Mouse (Mus musculus) embryonic facial prominence, embryonic 12.5 days (tissue): ENCODE measurements around the gene Cideb. TPM values are rescaled to one million over a fixed set of nuclear protein-coding genes. Genes with fewer than 3 reads are reported as not detected.
A peak's percentile ranks its signal among the peaks of the same experiment; 100 is the strongest.

Experiments
- ATAC-seq: fragments of 200-750 bp; cut with Nextera tagmentation; 2 replicates; pipeline ENCODE4 v1.8.0; 2017; ENCODE audit not compliant: insufficient number of reproducible peaks, insufficient read depth, low FRiP score, low TSS enrichment
- H3K27ac ChIP-seq: fragments of 300-500 bp; sonication (generic); 2 replicates; pipeline ENCODE4 v1.5.1; 2016; ENCODE audit warnings: mild to moderate bottlenecking
- H3K27me3 ChIP-seq: fragments of 300-500 bp; sonication (generic); 2 replicates; pipeline ENCODE4 v1.6.1; 2016; ENCODE audit warnings: mild to moderate bottlenecking, moderate library complexity
- H3K36me3 ChIP-seq: fragments of 300-500 bp; sonication (generic); 2 replicates; pipeline ENCODE4 v1.6.1; 2016; ENCODE audit warnings: mild to moderate bottlenecking
- H3K4me1 ChIP-seq: fragments of 300-500 bp; sonication (generic); 2 replicates; pipeline ENCODE4 v1.6.1; 2016
- H3K4me2 ChIP-seq: fragments of 300-500 bp; sonication (generic); replicated peaks from 2 replicates; pipeline ENCODE4 v1.6.1; 2016; ENCODE audit warnings: mild to moderate bottlenecking, moderate library complexity
- H3K4me3 ChIP-seq: fragments of 300-500 bp; sonication (generic); 2 replicates; pipeline ENCODE4 v1.5.1; 2016; ENCODE audit warnings: mild to moderate bottlenecking
- H3K9ac ChIP-seq: fragments of 300-500 bp; sonication (generic); 2 replicates; pipeline ENCODE4 v1.6.1; 2016; ENCODE audit warnings: mild to moderate bottlenecking, moderate library complexity
- H3K9me3 ChIP-seq: fragments of 300-500 bp; sonication (generic); 2 replicates; pipeline ENCODE4 v1.6.1; 2016; ENCODE audit warnings: mild to moderate bottlenecking, moderate library complexity
- WGBS: fragments of 180-500 bp; shearing (Covaris S2); methylation state at CpG from one replicate; pipeline ENCODE4 v1.1.7; 2016; 5-methylcytosine and 5-hydroxymethylcytosine counted together
- polyA plus RNA-seq: library from polyadenylated mRNA; unstranded; fragments of >200 nt; fragmentation: Nextera tagmentation; extraction: Ambion mirVana; gene quantifications from 2 replicates; pipeline ENCODE4 v1.2.1, GENCODE M21; 2016

Gene Cideb
- polyA plus RNA-seq, 1 experiment from 2014 or later, result 0.50 TPM

- no peak for ATAC-seq
- Histone ChIP-seq H3K9ac (peak overlapping the region; percentile 64), H3K27me3 (no peaks in the 10 kb centered on the region), H3K9me3 (no peaks in the 10 kb centered on the region), H3K4me3 (no peak overlapping the region), H3K4me1 (0 out of 2 replicates have a peak, but pooled peaks cover 4% of the 10 kb centered on the region), H3K27ac (no peak overlapping the region), H3K4me2 (no peak overlapping the region), H3K36me3 (peaks cover 25% of the 10 kb centered on the region; the same call in 1 of the 2 replicates)
- WGBS, result 95% methylated on average over 12 of the region's 12 CpGs
These were observed 37.6 kb downstream of the Cideb start for GRCm38 (mm10) chr14:55720666-55721065.

GRCm38 (mm10) chr14:55719737-55720136 is 38.5 kb downstream of the Cideb start:
- Histone ChIP-seq H3K4me2 (no peak overlapping the region), H3K9ac (no peak overlapping the region), H3K36me3 (peaks cover 25% of the 10 kb centered on the region; the same call in 1 of the 2 replicates), H3K27ac (no peak overlapping the region), H3K9me3 (no peaks in the 10 kb centered on the region), H3K4me3 (no peak overlapping the region), H3K27me3 (no peaks in the 10 kb centered on the region), H3K4me1 (0 out of 2 replicates have a peak, but pooled peaks cover 4% of the 10 kb centered on the region)
- WGBS, result 88% methylated on average over 6 of the region's 6 CpGs
- ATAC-seq, result no peak

- Histone ChIP-seq H3K9ac (no peak overlapping the region), H3K27ac (no peak overlapping the region), H3K36me3 (peaks cover 25% of the 10 kb centered on the region; the same call in 1 of the 2 replicates), H3K4me2 (no peak overlapping the region), H3K4me1 (0 out of 2 replicates have a peak, but pooled peaks cover 10% of the 10 kb centered on the region), H3K4me3 (no peak overlapping the region), H3K27me3 (peaks cover 22% of the 10 kb centered on the region), H3K9me3 (no peaks in the 10 kb centered on the region)
- ATAC-seq, result no peak
- 46% methylated on average over 8 of the region's 8 CpGs for WGBS
These were observed 41.4 kb downstream of the Cideb start for GRCm38 (mm10) chr14:55716884-55717283.

- peaks cover 22% of the 10 kb centered on the region for H3K27me3 ChIP-seq
- peaks cover 25% of the 10 kb centered on the region; the same call in 1 of the 2 replicates for H3K36me3 ChIP-seq
- WGBS, result 90% methylated on average over 6 of the region's 6 CpGs
- ATAC-seq, result no peak
- H3K4me2 ChIP-seq, result no peak overlapping the region
- H3K9me3 ChIP-seq, result no peaks in the 10 kb centered on the region
- H3K4me1 ChIP-seq, result 0 out of 2 replicates have a peak, but pooled peaks cover 7% of the 10 kb centered on the region
- H3K27ac ChIP-seq, result no peak overlapping the region
- H3K4me3 ChIP-seq, result no peak overlapping the region
- no peak overlapping the region for H3K9ac ChIP-seq
These were observed 42.0 kb downstream of the Cideb start for GRCm38 (mm10) chr14:55716271-55716670.

- H3K36me3 ChIP-seq, result peaks cover 25% of the 10 kb centered on the region; the same call in 1 of the 2 replicates
- no peak overlapping the region for H3K27ac ChIP-seq
- no peak for ATAC-seq
- no peak overlapping the region for H3K9ac ChIP-seq
- H3K4me1 ChIP-seq, result 0 out of 2 replicates have a peak, but pooled peaks cover 6% of the 10 kb centered on the region
- no peak overlapping the region for H3K4me3 ChIP-seq
- 35% methylated on average over 6 of the region's 6 CpGs for WGBS
- H3K9me3 ChIP-seq, result no peaks in the 10 kb centered on the region
- H3K27me3 ChIP-seq, result peaks cover 22% of the 10 kb centered on the region
- H3K4me2 ChIP-seq, result no peak overlapping the region
These were observed 43.4 kb downstream of the Cideb start for GRCm38 (mm10) chr14:55714893-55715292.

GRCm38 (mm10) chr14:55713729-55714122 is 44.5 kb downstream of the Cideb start, which contains the start of gene Tgm1:
Gene Tgm1 (minus strand): TSS chr14:55713926.
- H3K9me3 ChIP-seq, result no peaks in the 10 kb centered on the region
- peak within 1 kb of the TSS; percentile 24 for H3K4me2 ChIP-seq
- no peak within 1 kb of the TSS for H3K27ac ChIP-seq
- ATAC-seq, result no peak
- WGBS, result 30% methylated on average over 4 of the region's 4 CpGs
- peaks cover 19% of the 10 kb centered on the region; the same call in 1 of the 2 replicates for H3K36me3 ChIP-seq
- peak within 1 kb of the TSS; percentile 3; the same call in 1 of the 2 replicates for H3K9ac ChIP-seq
- peaks cover 22% of the 10 kb centered on the region for H3K27me3 ChIP-seq
- 0 out of 2 replicates have a peak within 1 kb of the TSS, but pooled peaks have one; percentile 1 for H3K4me3 ChIP-seq
- H3K4me1 ChIP-seq, result 0 out of 2 replicates have a peak, but pooled peaks cover 6% of the 10 kb centered on the region

GRCm38 (mm10) chr14:55713007-55713728 is 45.1 kb downstream of the Cideb start:
- H3K36me3 ChIP-seq, result peaks cover 15% of the 10 kb centered on the region; the same call in 1 of the 2 replicates
- H3K9me3 ChIP-seq, result no peaks in the 10 kb centered on the region
- peak overlapping the region; percentile 24 for H3K4me2 ChIP-seq
- 0 out of 2 replicates have a peak overlapping the region, but pooled peaks have one; percentile 1 for H3K4me3 ChIP-seq
- peak overlapping the region; percentile 3; the same call in 1 of the 2 replicates for H3K9ac ChIP-seq
- no peak overlapping the region for H3K27ac ChIP-seq
- ATAC-seq, result no peak
- peaks cover 22% of the 10 kb centered on the region for H3K27me3 ChIP-seq
- H3K4me1 ChIP-seq, result 0 out of 2 replicates have a peak, but pooled peaks cover 6% of the 10 kb centered on the region
- 15% methylated on average over 25 of the region's 25 CpGs for WGBS

- no peak overlapping the region for H3K27ac ChIP-seq
- 0 out of 2 replicates have a peak, but pooled peaks cover 6% of the 10 kb centered on the region for H3K4me1 ChIP-seq
- peaks cover 22% of the 10 kb centered on the region for H3K27me3 ChIP-seq
- no peaks in the 10 kb centered on the region for H3K9me3 ChIP-seq
- H3K36me3 ChIP-seq, result 0 out of 2 replicates have a peak, but pooled peaks cover 7% of the 10 kb centered on the region
- H3K4me3 ChIP-seq, result no peak overlapping the region
- H3K4me2 ChIP-seq, result no peak overlapping the region
- H3K9ac ChIP-seq, result no peak overlapping the region
- no peak for ATAC-seq
- WGBS, result 74% methylated on average over 7 of the region's 7 CpGs
These were observed 46.5 kb downstream of the Cideb start for GRCm38 (mm10) chr14:55711786-55712185.

GRCm38 (mm10) chr14:55709509-55709908 is 48.7 kb downstream of the Cideb start:
- no peaks in the 10 kb centered on the region for H3K9me3 ChIP-seq
- H3K27me3 ChIP-seq, result peaks cover 22% of the 10 kb centered on the region
- ATAC-seq, result no peak
- no peaks in the 10 kb centered on the region for H3K36me3 ChIP-seq
- no peak overlapping the region for H3K4me2 ChIP-seq
- H3K9ac ChIP-seq, result no peak overlapping the region
- no peak overlapping the region for H3K4me3 ChIP-seq
- WGBS, result 87% methylated on average over 4 of the region's 4 CpGs
- 0 out of 2 replicates have a peak, but pooled peaks cover 6% of the 10 kb centered on the region for H3K4me1 ChIP-seq
- no peak overlapping the region for H3K27ac ChIP-seq

GRCm38 (mm10) chr14:55707397-55707796 is 50.9 kb downstream of the Cideb start:
- Histone ChIP-seq H3K27ac (no peak overlapping the region), H3K27me3 (peaks cover 5% of the 10 kb centered on the region), H3K36me3 (no peaks in the 10 kb centered on the region), H3K9me3 (no peaks in the 10 kb centered on the region), H3K4me2 (no peak overlapping the region), H3K9ac (no peak overlapping the region), H3K4me1 (no peaks in the 10 kb centered on the region), H3K4me3 (no peak overlapping the region)
- 78% methylated on average over 5 of the region's 5 CpGs for WGBS
- no peak for ATAC-seq

GRCm38 (mm10) chr14:55706051-55706600 is 52.1 kb downstream of the Cideb start:
- Histone ChIP-seq H3K4me3 (no peak overlapping the region), H3K9ac (no peak overlapping the region), H3K27me3 (no peaks in the 10 kb centered on the region), H3K4me2 (no peak overlapping the region), H3K4me1 (no peaks in the 10 kb centered on the region), H3K36me3 (no peaks in the 10 kb centered on the region), H3K9me3 (no peaks in the 10 kb centered on the region), H3K27ac (no peak overlapping the region)
- ATAC-seq, result 0 out of 2 replicates have a peak, but pooled peaks have one; percentile 28
- 83% methylated on average over 8 of the region's 8 CpGs for WGBS
